Mouse (Mus musculus) T-helper 1 cell (primary cell): Measurements from ENCODE around the gene Lsm11.

Source experiments
- in situ Hi-C: fragments of 300-600 bp; cut with MboI, MseI; formaldehyde crosslinking; loops from one replicate; pipeline ENCODE4 v1.15.1; 2025; ENCODE audit warnings: high pct_unique_total_duplicates

Gene Lsm11

GRCm38 (mm10) chr11:45885606-45886230, 59.0 kb downstream of the Lsm11 start:
- in situ Hi-C loops = loop anchor here (10.0 to 25.0 kb wide), 2 partner anchors 873 to 1271 kb away; partner anchors contain the start of gene Ebf1

- in situ Hi-C loops = loop anchor here (10.0 to 25.0 kb wide), 2 partner anchors 872 to 1269 kb away; partner anchors contain the start of gene Ebf1
Measured at GRCm38 (mm10) chr11:45884029-45884428, 60.7 kb downstream of the Lsm11 start.

- in situ Hi-C loops = loop anchor here (10.0 to 25.0 kb wide), 2 partner anchors 871 to 1269 kb away; partner anchors contain the start of gene Ebf1
Measured at GRCm38 (mm10) chr11:45883270-45883931, 61.3 kb downstream of the Lsm11 start.

GRCm38 (mm10) chr11:45881683-45882068, 63.1 kb downstream of the Lsm11 start:
- in situ Hi-C loops = loop anchor here (10.0 to 25.0 kb wide), 2 partner anchors 869 to 1267 kb away; partner anchors contain the start of gene Ebf1

GRCm38 (mm10) chr11:45881026-45881682, 63.6 kb downstream of the Lsm11 start:
- in situ Hi-C loops = loop anchor here (10.0 to 25.0 kb wide), 2 partner anchors 869 to 1266 kb away; partner anchors contain the start of gene Ebf1

GRCm38 (mm10) chr11:45879366-45879765, 65.4 kb downstream of the Lsm11 start:
- in situ Hi-C loops = loop anchor here (5.0 to 25.0 kb wide), 2 partner anchors 87 to 867 kb away; no protein-coding TSS in a partner anchor
